Mouse (Mus musculus) forebrain, embryonic 11.5 days (tissue): Measurements from ENCODE around the gene Slc2a1. TPM values are rescaled to one million over a fixed set of nuclear protein-coding genes. Genes with fewer than 3 reads are reported as not detected.

Experiments used
- ATAC-seq: fragments of 200-750 bp; cut with Nextera tagmentation; replicated peaks from 2 replicates; pipeline ENCODE4 v1.8.0; 2017; ENCODE audit warnings: moderate TSS enrichment; ENCODE audit not compliant: low FRiP score
- DNase-seq: peaks from one replicate; pipeline ENCODE4 v3.0.0-alpha.2; 2017; ENCODE audit warnings: low spot score
- H3K27ac ChIP-seq: fragments of 300-500 bp; sonication (generic); 2 replicates; pipeline ENCODE4 v1.5.1; 2014; ENCODE audit warnings: low read depth, low read length
- H3K27me3 ChIP-seq: fragments of 300-500 bp; sonication (generic); 2 replicates; pipeline ENCODE4 v1.6.1; 2014; ENCODE audit warnings: mild to moderate bottlenecking, low read length, mixed read lengths; ENCODE audit not compliant: control insufficient read depth, insufficient read depth
- H3K36me3 ChIP-seq: fragments of 300-500 bp; sonication (generic); 2 replicates; pipeline ENCODE4 v1.6.1; 2014; ENCODE audit warnings: mild to moderate bottlenecking, low read length, moderate library complexity, mixed read lengths; ENCODE audit not compliant: control insufficient read depth, insufficient read depth
- H3K4me1 ChIP-seq: fragments of 300-500 bp; sonication (generic); replicated peaks from 2 replicates; pipeline ENCODE4 v1.6.1; 2014; ENCODE audit warnings: low read length, mixed read lengths; ENCODE audit not compliant: control insufficient read depth, insufficient read depth
- H3K4me2 ChIP-seq: fragments of 300-500 bp; sonication (generic); 2 replicates; pipeline ENCODE4 v1.6.1; 2014; ENCODE audit warnings: low read depth, mild to moderate bottlenecking, low read length, moderate library complexity, mixed read lengths; ENCODE audit not compliant: severe bottlenecking
- H3K4me3 ChIP-seq: fragments of 300-500 bp; sonication (generic); 2 replicates; pipeline ENCODE4 v1.5.1; 2014; ENCODE audit warnings: low read depth, low read length
- H3K9ac ChIP-seq: fragments of 300-500 bp; sonication (generic); 2 replicates; pipeline ENCODE4 v1.6.1; 2014; ENCODE audit warnings: low read length
- H3K9me3 ChIP-seq: fragments of 300-500 bp; sonication (generic); 2 replicates; pipeline ENCODE4 v1.6.1; 2016; ENCODE audit warnings: low read length, mixed read lengths; ENCODE audit not compliant: control insufficient read depth
- WGBS: fragments of 180-500 bp; shearing (Covaris S2); extraction: QIAGEN DNeasy Blood & Tissue Kit; methylation state at CpG from one replicate; pipeline ENCODE4 v1.1.7; 2014; 5-methylcytosine and 5-hydroxymethylcytosine counted together
- polyA plus RNA-seq: library from polyadenylated mRNA; unstranded; fragments of >200 nt; fragmentation: Nextera tagmentation; extraction: Ambion mirVana; gene quantifications from 2 replicates; pipeline ENCODE4 v1.2.1, GENCODE M21; 2014

The Slc2a1 gene
- polyA plus RNA-seq, 1 experiment from 2014 or later, result 171 TPM

- WGBS, result 88% methylated on average over 1 of the region's 1 CpGs
- DNase-seq (no peak), ATAC-seq (no peak)
- H3K27me3 ChIP-seq, result no peaks in the 10 kb centered on the region
- no peak overlapping the region for H3K9ac ChIP-seq
- no peak overlapping the region for H3K4me3 ChIP-seq
- no peaks in the 10 kb centered on the region for H3K9me3 ChIP-seq
- H3K27ac ChIP-seq, result no peak overlapping the region
- H3K4me2 ChIP-seq, result no peak overlapping the region
- H3K4me1 ChIP-seq, result peaks cover 2% of the 10 kb centered on the region; the same call in 1 of the 2 replicates
- H3K36me3 ChIP-seq, result peaks cover 21% of the 10 kb centered on the region
These were observed 20.6 kb downstream of the Slc2a1 start for GRCm38 (mm10) chr4:119129096-119129495.

GRCm38 (mm10) chr4:119131189-119131910 lies 22.8 kb downstream of the Slc2a1 start:
- DNase-seq (no peak), ATAC-seq (no peak)
- 86% methylated on average over 8 of the region's 8 CpGs for WGBS
- H3K4me1 ChIP-seq, result peaks cover under 1% of the 10 kb centered on the region; the same call in 1 of the 2 replicates
- H3K27ac ChIP-seq, result no peak overlapping the region
- no peak overlapping the region for H3K4me3 ChIP-seq
- H3K27me3 ChIP-seq, result no peaks in the 10 kb centered on the region
- no peak overlapping the region for H3K4me2 ChIP-seq
- no peak overlapping the region for H3K9ac ChIP-seq
- peaks cover 33% of the 10 kb centered on the region for H3K36me3 ChIP-seq
- H3K9me3 ChIP-seq, result no peaks in the 10 kb centered on the region

- ATAC-seq, result no peak
- Histone ChIP-seq H3K9me3 (no peaks in the 10 kb centered on the region), H3K27me3 (no peaks in the 10 kb centered on the region), H3K9ac (no peak overlapping the region), H3K4me3 (no peak overlapping the region), H3K4me1 (peaks cover 7% of the 10 kb centered on the region; the same call in 1 of the 2 replicates), H3K4me2 (no peak overlapping the region), H3K27ac (no peak overlapping the region), H3K36me3 (peaks cover 34% of the 10 kb centered on the region)
- WGBS, result 94% methylated on average over 13 of the region's 13 CpGs
- DNase-seq, result no peak
These were observed 24.8 kb downstream of the Slc2a1 start for GRCm38 (mm10) chr4:119133306-119133705.

GRCm38 (mm10) chr4:119133860-119134259 lies 25.3 kb downstream of the Slc2a1 start:
- Histone ChIP-seq H3K4me2 (no peak overlapping the region), H3K27ac (no peak overlapping the region), H3K9ac (no peak overlapping the region), H3K27me3 (no peaks in the 10 kb centered on the region), H3K9me3 (no peaks in the 10 kb centered on the region), H3K4me3 (no peak overlapping the region), H3K36me3 (peaks cover 34% of the 10 kb centered on the region), H3K4me1 (peaks cover 7% of the 10 kb centered on the region; the same call in 1 of the 2 replicates)
- ATAC-seq (no peak), DNase-seq (no peak)
- WGBS, result 92% methylated on average over 13 of the region's 13 CpGs

- H3K4me2 ChIP-seq, result no peak overlapping the region
- H3K4me1 ChIP-seq, result peaks cover 7% of the 10 kb centered on the region; the same call in 1 of the 2 replicates
- ATAC-seq (no peak), DNase-seq (no peak)
- no peak overlapping the region for H3K9ac ChIP-seq
- H3K27ac ChIP-seq, result no peak overlapping the region; the same call in 1 of the 2 replicates
- no peak overlapping the region for H3K4me3 ChIP-seq
- 68% methylated on average over 8 of the region's 8 CpGs for WGBS
- H3K27me3 ChIP-seq, result no peaks in the 10 kb centered on the region
- no peaks in the 10 kb centered on the region for H3K9me3 ChIP-seq
- H3K36me3 ChIP-seq, result peaks cover 27% of the 10 kb centered on the region
These were observed 28.8 kb downstream of the Slc2a1 start for GRCm38 (mm10) chr4:119137313-119137712.

- WGBS, result 5% methylated on average over 18 of the region's 18 CpGs
- Histone ChIP-seq H3K4me1 (peaks cover 7% of the 10 kb centered on the region; the same call in 1 of the 2 replicates), H3K27ac (no peak overlapping the region), H3K9ac (no peak overlapping the region; the same call in 1 of the 2 replicates), H3K27me3 (no peaks in the 10 kb centered on the region), H3K9me3 (no peaks in the 10 kb centered on the region), H3K4me3 (peak overlapping the region; percentile 10; the same call in 1 of the 2 replicates), H3K36me3 (peaks cover 24% of the 10 kb centered on the region; the same call in 1 of the 2 replicates), H3K4me2 (peak overlapping the region; percentile 37)
- ATAC-seq (peak; percentile 73), DNase-seq (peak; percentile 84)
These were observed 29.7 kb downstream of the Slc2a1 start for GRCm38 (mm10) chr4:119138171-119138570.

GRCm38 (mm10) chr4:119138776-119139175 lies 30.3 kb downstream of the Slc2a1 start:
- Histone ChIP-seq H3K27me3 (no peaks in the 10 kb centered on the region), H3K4me1 (peaks cover 7% of the 10 kb centered on the region; the same call in 1 of the 2 replicates), H3K9ac (no peak overlapping the region), H3K36me3 (peaks cover 18% of the 10 kb centered on the region; the same call in 1 of the 2 replicates), H3K4me2 (no peak overlapping the region), H3K9me3 (no peaks in the 10 kb centered on the region), H3K4me3 (no peak overlapping the region), H3K27ac (no peak overlapping the region)
- ATAC-seq (no peak), DNase-seq (no peak)
- WGBS, result 62% methylated on average over 8 of the region's 8 CpGs

GRCm38 (mm10) chr4:119140126-119140525 lies 31.6 kb downstream of the Slc2a1 start:
- H3K36me3 ChIP-seq, result peaks cover 8% of the 10 kb centered on the region; the same call in 1 of the 2 replicates
- no peaks in the 10 kb centered on the region for H3K9me3 ChIP-seq
- H3K27ac ChIP-seq, result no peak overlapping the region
- peaks cover 7% of the 10 kb centered on the region; the same call in 1 of the 2 replicates for H3K4me1 ChIP-seq
- ATAC-seq (no peak), DNase-seq (peak; percentile 68)
- no peaks in the 10 kb centered on the region for H3K27me3 ChIP-seq
- WGBS, result 41% methylated on average over 3 of the region's 3 CpGs
- no peak overlapping the region for H3K9ac ChIP-seq
- H3K4me2 ChIP-seq, result no peak overlapping the region
- H3K4me3 ChIP-seq, result no peak overlapping the region
